Mouse (Mus musculus) lung, adult 2 months (tissue): ENCODE measurements around the gene Alg6.

Experiments used
- CTCF ChIP-seq: fragments of 200-500 bp; IDR thresholded peaks from 2 replicates; pipeline ENCODE4 v1.5.1; 2011; ENCODE audit warnings: mild to moderate bottlenecking, low read length, control low read depth; ENCODE audit not compliant: insufficient read depth
- POLR2A ChIP-seq: fragments of 200-500 bp; IDR thresholded peaks from 2 replicates; pipeline ENCODE4 v1.6.1; 2011; ENCODE audit warnings: low read depth, mild to moderate bottlenecking, control low read depth, low read length, borderline replicate concordance; ENCODE audit errors: extremely low read depth

DNA sequence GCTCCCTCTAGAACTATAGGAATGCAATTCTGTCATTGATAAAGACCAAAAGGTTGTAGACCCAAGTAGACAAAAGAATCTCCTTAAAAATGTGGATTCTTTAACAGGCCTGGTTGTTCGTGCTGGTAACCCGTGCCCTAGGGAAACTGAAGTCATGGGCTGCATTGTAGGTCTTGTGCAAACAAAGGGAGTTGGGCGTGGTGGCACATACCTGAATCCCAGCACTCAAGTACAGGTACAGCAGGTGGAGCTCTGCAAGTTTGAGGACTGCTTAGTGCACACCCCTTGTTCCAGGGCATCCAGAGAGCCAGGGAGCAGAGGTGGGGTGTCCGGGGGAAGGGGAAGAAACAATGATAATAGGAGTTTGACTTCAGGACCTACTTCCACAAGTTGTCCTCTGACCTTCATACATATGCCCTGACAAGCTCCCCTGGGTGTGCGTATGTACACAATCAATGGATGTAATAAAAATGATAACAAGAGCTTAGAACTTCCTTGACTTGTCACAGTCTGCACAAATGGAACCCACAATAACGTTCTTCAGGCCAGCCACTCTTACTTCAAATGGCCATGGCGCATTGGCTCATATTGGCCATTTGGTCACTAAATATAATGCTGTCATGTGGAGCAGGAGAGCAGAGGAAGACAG is 45.1 kb upstream of the Alg6 start:
- no peak for TF ChIP-seq CTCF
- no peak for TF ChIP-seq POLR2A
